Mouse (Mus musculus) embryonic facial prominence, embryonic 10.5 days (tissue): Measurements from ENCODE around the gene Dnph1. TPM values are rescaled to one million over a fixed set of nuclear protein-coding genes. Genes with fewer than 3 reads are reported as not detected.

Experiments
- DNase-seq: peaks from one replicate; pipeline ENCODE4 v3.0.0-alpha.2; 2017; ENCODE audit warnings: low spot score
- H3K27ac ChIP-seq: fragments of 300-500 bp; sonication (generic); replicated peaks from 2 replicates; pipeline ENCODE4 v1.5.1; 2016; ENCODE audit warnings: mild to moderate bottlenecking
- H3K27me3 ChIP-seq: fragments of 300-500 bp; sonication (generic); replicated peaks from 2 replicates; pipeline ENCODE4 v1.6.1; 2016; ENCODE audit warnings: low read depth, mild to moderate bottlenecking; ENCODE audit not compliant: poor library complexity, severe bottlenecking
- H3K36me3 ChIP-seq: fragments of 300-500 bp; sonication (generic); replicated peaks from 2 replicates; pipeline ENCODE4 v1.6.1; 2016; ENCODE audit warnings: mild to moderate bottlenecking, moderate library complexity
- H3K4me1 ChIP-seq: fragments of 300-500 bp; sonication (generic); 2 replicates; pipeline ENCODE4 v1.6.1; 2016
- H3K4me3 ChIP-seq: fragments of 300-500 bp; sonication (generic); 2 replicates; pipeline ENCODE4 v1.5.1; 2016; ENCODE audit warnings: mild to moderate bottlenecking, moderate library complexity
- H3K9me3 ChIP-seq: fragments of 300-500 bp; sonication (generic); 2 replicates; pipeline ENCODE4 v1.6.1; 2016; ENCODE audit warnings: mild to moderate bottlenecking
- WGBS: fragments of 180-500 bp; shearing (Covaris S2); methylation state at CpG from one replicate; pipeline ENCODE4 v1.1.7; 2016; 5-methylcytosine and 5-hydroxymethylcytosine counted together
- polyA plus RNA-seq: library from polyadenylated mRNA; unstranded; fragments of >200 nt; fragmentation: Nextera tagmentation; extraction: Ambion mirVana; gene quantifications from 2 replicates; pipeline ENCODE4 v1.2.1, GENCODE M21; 2016

The Dnph1 gene
- polyA plus RNA-seq, 1 experiment from 2014 or later = 81.6 TPM

GRCm38 (mm10) chr17:46511059-46511710 lies 14.7 kb downstream of the Dnph1 start:
- Histone ChIP-seq H3K9me3 (no peaks in the 10 kb centered on the region), H3K27ac (0 out of 2 replicates have a peak overlapping the region, but pooled peaks have one; percentile 7), H3K4me3 (no peak overlapping the region), H3K27me3 (no peaks in the 10 kb centered on the region), H3K4me1 (peaks cover 3% of the 10 kb centered on the region; the same call in 1 of the 2 replicates), H3K36me3 (no peaks in the 10 kb centered on the region; the same call in 1 of the 2 replicates)
- DNase-seq = peak; percentile 46
- 45% methylated on average over 11 of the region's 11 CpGs for WGBS

DNA sequence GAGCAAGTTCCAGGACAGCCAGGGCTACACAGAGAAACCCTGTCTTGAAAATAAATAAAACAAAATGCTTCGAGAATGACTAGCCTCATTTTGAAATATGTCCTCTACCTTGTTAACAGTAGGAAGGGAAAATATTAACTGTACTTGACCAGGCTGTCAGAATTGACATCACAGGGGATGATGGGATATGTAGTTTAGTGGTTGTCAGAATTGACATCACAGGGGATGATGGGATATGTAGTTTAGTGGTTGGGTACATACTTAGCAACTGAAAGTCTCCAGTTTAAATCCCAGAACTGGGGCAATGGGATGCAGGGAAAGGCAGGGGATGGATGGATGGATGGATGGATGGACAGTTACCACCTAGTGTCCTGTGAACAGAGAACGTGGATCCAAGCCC lies 16.8 kb downstream of the Dnph1 start:
- no peaks in the 10 kb centered on the region for H3K36me3 ChIP-seq
- no peak for DNase-seq
- no peaks in the 10 kb centered on the region for H3K9me3 ChIP-seq
- H3K27ac ChIP-seq = no peak overlapping the region
- peaks cover 3% of the 10 kb centered on the region; the same call in 1 of the 2 replicates for H3K4me1 ChIP-seq
- H3K4me3 ChIP-seq = no peak overlapping the region
- WGBS = 65% methylated on average over 2 of the region's 2 CpGs
- no peaks in the 10 kb centered on the region for H3K27me3 ChIP-seq

DNA sequence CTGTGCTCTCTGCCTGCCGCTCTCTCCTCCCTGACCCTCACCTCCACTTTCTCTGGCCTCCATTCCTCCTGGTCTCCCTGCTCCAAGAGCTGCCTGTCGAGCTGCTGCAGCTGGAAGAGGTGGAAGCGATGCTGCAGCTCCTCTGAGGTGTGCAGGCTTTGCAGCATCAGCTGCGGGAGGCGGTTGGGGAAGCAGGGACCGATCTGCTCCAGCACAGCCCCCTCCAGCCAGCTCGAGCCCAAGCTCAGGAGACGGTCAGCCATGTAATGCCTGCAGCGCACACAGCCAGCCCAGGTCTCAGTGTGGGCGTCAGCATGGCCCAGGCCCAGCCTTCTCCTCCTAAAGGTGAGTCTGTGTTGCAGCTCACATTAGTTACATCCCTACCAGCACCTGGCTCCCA lies 23.5 kb downstream of the Dnph1 start:
- Histone ChIP-seq H3K27ac (peak overlapping the region; percentile 63), H3K4me3 (peak overlapping the region; percentile 46)
- no peak for DNase-seq

GRCm38 (mm10) chr17:46520385-46520979 lies 24.0 kb downstream of the Dnph1 start:
- peak overlapping the region; percentile 63 for H3K27ac ChIP-seq
- H3K27me3 ChIP-seq = peaks cover 48% of the 10 kb centered on the region
- 46% methylated on average over 25 of the region's 25 CpGs for WGBS
- no peaks in the 10 kb centered on the region for H3K9me3 ChIP-seq
- peak overlapping the region; percentile 46 for H3K4me3 ChIP-seq
- H3K36me3 ChIP-seq = no peaks in the 10 kb centered on the region
- H3K4me1 ChIP-seq = peaks cover 29% of the 10 kb centered on the region
- peak; percentile 47 for DNase-seq

More for the DNA sequence above, 23.5 kb downstream of the Dnph1 start:
- Histone ChIP-seq H3K36me3 (no peaks in the 10 kb centered on the region), H3K4me1 (peaks cover 29% of the 10 kb centered on the region), H3K9me3 (no peaks in the 10 kb centered on the region), H3K27me3 (peaks cover 48% of the 10 kb centered on the region)
- WGBS = 47% methylated on average over 10 of the region's 10 CpGs

GRCm38 (mm10) chr17:46521174-46521573 lies 24.7 kb downstream of the Dnph1 start:
- H3K9me3 ChIP-seq = no peaks in the 10 kb centered on the region
- H3K36me3 ChIP-seq = no peaks in the 10 kb centered on the region
- H3K27me3 ChIP-seq = peaks cover 48% of the 10 kb centered on the region
- no peak for DNase-seq
- H3K4me1 ChIP-seq = peaks cover 35% of the 10 kb centered on the region
- H3K4me3 ChIP-seq = peak overlapping the region; percentile 46
- 77% methylated on average over 9 of the region's 9 CpGs for WGBS
- 0 out of 2 replicates have a peak overlapping the region, but pooled peaks have one; percentile 63 for H3K27ac ChIP-seq

- H3K27ac ChIP-seq = no peak overlapping the region
- DNase-seq = no peak
- peak overlapping the region; percentile 8; the same call in 1 of the 2 replicates for H3K4me3 ChIP-seq
- H3K27me3 ChIP-seq = peaks cover 48% of the 10 kb centered on the region
- no peaks in the 10 kb centered on the region for H3K9me3 ChIP-seq
- no peaks in the 10 kb centered on the region for H3K36me3 ChIP-seq
- 35% methylated on average over 24 of the region's 24 CpGs for WGBS
- H3K4me1 ChIP-seq = peaks cover 39% of the 10 kb centered on the region
Measured at GRCm38 (mm10) chr17:46521963-46522668, 25.6 kb downstream of the Dnph1 start.

DNA sequence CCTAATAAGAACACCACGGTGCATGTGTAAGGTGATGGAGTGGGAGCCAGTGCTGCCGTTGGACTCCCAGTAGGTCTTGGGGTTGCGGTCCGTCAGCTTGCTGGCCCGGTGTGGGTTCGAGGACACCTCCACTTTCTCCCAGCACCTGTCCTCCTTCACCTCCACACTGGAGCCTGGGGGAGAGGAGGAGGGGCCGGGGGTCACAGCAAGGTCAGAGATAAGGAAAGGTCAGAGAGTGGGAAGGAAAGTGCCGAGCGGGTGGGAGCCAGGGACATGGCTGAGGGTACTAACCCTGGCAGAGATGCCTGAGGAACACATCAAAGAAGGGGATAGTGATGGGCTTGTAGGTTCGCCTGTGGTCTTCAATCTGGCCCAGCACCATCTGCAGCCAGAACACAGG lies 28.6 kb downstream of the Dnph1 start:
- Histone ChIP-seq H3K36me3 (no peaks in the 10 kb centered on the region), H3K27me3 (peaks cover 33% of the 10 kb centered on the region), H3K4me1 (peaks cover 33% of the 10 kb centered on the region), H3K9me3 (no peaks in the 10 kb centered on the region), H3K4me3 (no peak overlapping the region), H3K27ac (no peak overlapping the region)
- WGBS = 86% methylated on average over 10 of the region's 10 CpGs
- no peak for DNase-seq

DNA sequence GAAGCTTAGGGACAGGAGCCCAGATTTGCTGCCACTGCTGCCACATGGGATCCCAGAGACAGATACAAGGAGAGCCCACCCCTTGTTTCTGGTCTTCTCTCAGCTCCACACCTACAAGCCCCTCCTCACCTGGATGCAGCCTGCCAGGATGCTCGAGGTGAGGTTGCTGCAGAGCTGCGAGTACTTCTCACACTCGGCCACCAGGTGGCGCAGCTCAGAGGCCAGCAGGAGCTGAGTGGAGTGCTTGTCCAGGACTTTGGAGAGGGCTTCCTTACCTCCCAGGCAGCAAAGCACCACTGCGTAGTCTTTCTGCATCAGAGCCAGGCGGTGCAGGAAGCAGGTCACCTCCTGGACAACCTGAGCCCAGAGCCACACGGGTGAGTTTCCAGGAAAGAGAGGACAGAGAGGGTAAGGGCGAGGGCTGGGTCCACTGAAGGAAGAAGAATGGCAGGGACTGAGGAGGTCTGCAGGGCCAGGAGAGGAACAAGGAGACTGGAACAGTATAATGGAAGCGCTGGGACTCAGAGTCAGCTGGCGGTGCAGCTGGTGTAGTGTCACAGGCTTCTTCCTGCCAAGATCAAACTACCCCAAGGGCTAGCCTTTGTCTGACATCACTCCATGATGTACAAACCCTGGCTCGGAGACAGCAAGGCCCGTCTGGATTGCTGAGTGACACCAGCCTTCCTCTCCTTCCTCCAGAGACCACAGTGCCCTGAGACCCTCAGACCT lies 29.2 kb downstream of the Dnph1 start:
- Histone ChIP-seq H3K36me3 (no peaks in the 10 kb centered on the region), H3K9me3 (no peaks in the 10 kb centered on the region), H3K27ac (no peak overlapping the region), H3K4me1 (peaks cover 26% of the 10 kb centered on the region), H3K4me3 (no peak overlapping the region), H3K27me3 (peaks cover 27% of the 10 kb centered on the region)
- WGBS = 38% methylated on average over 12 of the region's 12 CpGs
- peak; percentile 86 for DNase-seq

DNA sequence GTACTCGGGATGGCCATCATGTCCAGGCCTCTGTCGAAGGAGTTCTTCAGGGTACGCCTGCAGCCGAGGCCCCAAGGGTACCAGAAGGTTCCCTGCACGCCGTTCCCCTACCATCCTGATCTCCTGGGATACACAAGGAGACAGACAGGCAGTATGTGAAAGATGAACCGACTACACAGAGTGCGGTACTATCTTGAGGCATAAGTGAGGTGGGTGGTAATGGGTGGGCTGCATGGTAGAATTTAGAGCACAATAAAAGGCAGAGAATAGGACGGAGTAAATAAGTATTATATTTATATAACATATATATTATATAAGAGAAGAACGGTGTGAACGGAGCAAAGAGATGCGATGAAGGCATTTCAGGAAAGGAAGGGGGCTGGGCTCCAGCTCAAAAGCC lies 47.1 kb downstream of the Dnph1 start:
- H3K4me1 ChIP-seq = peaks cover 43% of the 10 kb centered on the region
- peaks cover 69% of the 10 kb centered on the region for H3K27me3 ChIP-seq
- H3K4me3 ChIP-seq = no peak overlapping the region
- no peaks in the 10 kb centered on the region for H3K9me3 ChIP-seq
- no peak overlapping the region for H3K27ac ChIP-seq
- WGBS = 92% methylated on average over 12 of the region's 12 CpGs
- no peak for DNase-seq
- peaks cover 23% of the 10 kb centered on the region for H3K36me3 ChIP-seq

DNA sequence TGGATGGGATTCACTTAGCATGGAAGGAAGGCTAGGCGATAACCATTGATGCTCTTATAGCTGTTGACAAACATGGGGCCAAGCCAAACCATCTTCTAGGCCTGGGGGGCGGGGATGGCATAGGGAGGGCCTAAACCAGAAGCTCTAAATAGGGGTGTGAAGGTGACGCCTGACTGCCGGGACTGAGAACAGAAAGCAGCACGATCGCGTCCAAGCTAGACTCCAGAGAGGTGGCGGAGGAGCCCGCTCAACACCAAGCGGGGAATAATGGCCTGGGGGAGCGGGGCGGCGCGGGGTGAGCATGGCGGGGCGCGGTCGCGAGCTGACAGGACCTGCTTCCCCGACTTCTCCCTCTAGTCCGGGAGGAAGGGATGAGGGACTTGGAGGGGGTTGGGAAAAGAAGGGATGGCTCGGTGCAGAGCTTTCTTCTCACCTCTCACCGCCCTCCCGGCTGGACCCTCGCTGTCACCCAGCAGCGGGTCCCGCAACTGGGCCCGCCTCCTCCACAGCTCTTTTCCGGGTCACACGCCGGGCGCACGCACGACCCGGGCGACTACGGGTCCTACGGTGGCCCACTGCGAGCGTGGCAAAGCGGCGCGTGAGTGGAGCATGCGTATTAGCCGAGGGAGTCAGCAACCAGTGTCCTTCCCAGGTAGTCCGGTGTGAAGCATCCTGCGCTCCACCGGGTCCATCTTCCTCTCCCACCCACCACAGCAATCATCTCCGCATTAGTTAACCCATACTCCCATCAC lies 49.5 kb downstream of the Dnph1 start, which contains the start of gene Cul9:
Gene Cul9, minus strand, starts transcription at position 576 of the 752 bp plus-strand sequence.
- Histone ChIP-seq H3K9me3 (no peaks in the 10 kb centered on the region), H3K27me3 (peaks cover 56% of the 10 kb centered on the region), H3K27ac (peak within 1 kb of the TSS; percentile 58), H3K36me3 (peaks cover 41% of the 10 kb centered on the region), H3K4me3 (peak within 1 kb of the TSS; percentile 75), H3K4me1 (peaks cover 39% of the 10 kb centered on the region)
- DNase-seq = peak; percentile 77
- 2% methylated on average over 49 of the region's 49 CpGs for WGBS

- H3K27ac ChIP-seq = peak overlapping the region; percentile 58
- 7% methylated on average over 7 of the region's 7 CpGs for WGBS
- no peaks in the 10 kb centered on the region for H3K9me3 ChIP-seq
Measured at GRCm38 (mm10) chr17:46546591-46546990, 50.1 kb downstream of the Dnph1 start.

More at GRCm38 (mm10) chr17:46546591-46546990, 50.1 kb downstream of the Dnph1 start:
- peaks cover 53% of the 10 kb centered on the region for H3K27me3 ChIP-seq
- no peak for DNase-seq
- peak overlapping the region; percentile 75 for H3K4me3 ChIP-seq
- H3K4me1 ChIP-seq = peaks cover 39% of the 10 kb centered on the region
- peaks cover 41% of the 10 kb centered on the region for H3K36me3 ChIP-seq
